Mouse (Mus musculus) kidney, embryonic 16.5 days (tissue): Measurements from ENCODE around the gene Sephs1. TPM values are rescaled to one million over a fixed set of nuclear protein-coding genes. Genes with fewer than 3 reads are reported as not detected.
A peak's percentile ranks its signal among the peaks of the same experiment; 100 is the strongest.
"Not testable (repeated sequence)": the region's sequence is repeated elsewhere in the genome, so short reads cannot be mapped to it uniquely, and the experiment has no call there.

Experiments used
- ATAC-seq: fragments of 200-750 bp; cut with Nextera tagmentation; 2 replicates; pipeline ENCODE4 v1.8.0; 2017; ENCODE audit warnings: moderate TSS enrichment; ENCODE audit not compliant: low FRiP score, low TSS enrichment
- H3K27ac ChIP-seq: fragments of 300-500 bp; sonication (generic); 2 replicates; pipeline ENCODE4 v1.5.1; 2014; ENCODE audit warnings: low read length
- H3K27me3 ChIP-seq: fragments of 300-500 bp; sonication (generic); 2 replicates; pipeline ENCODE4 v1.6.1; 2014; ENCODE audit warnings: low read length, control low read depth, mixed read lengths; ENCODE audit not compliant: insufficient read depth
- H3K36me3 ChIP-seq: fragments of 300-500 bp; sonication (generic); 2 replicates; pipeline ENCODE4 v1.6.1; 2014; ENCODE audit warnings: low read length, control low read depth, mixed read lengths; ENCODE audit not compliant: insufficient read depth
- H3K4me1 ChIP-seq: fragments of 300-500 bp; sonication (generic); 2 replicates; pipeline ENCODE4 v1.6.1; 2014; ENCODE audit warnings: low read length, control low read depth, mixed read lengths; ENCODE audit not compliant: insufficient read depth
- H3K4me2 ChIP-seq: fragments of 300-500 bp; sonication (generic); replicated peaks from 2 replicates; pipeline ENCODE4 v1.6.1; 2014; ENCODE audit warnings: low read depth, low read length
- H3K4me3 ChIP-seq: fragments of 300-500 bp; sonication (generic); 2 replicates; pipeline ENCODE4 v1.5.1; 2014; ENCODE audit warnings: mild to moderate bottlenecking, low read length
- H3K9ac ChIP-seq: fragments of 300-500 bp; sonication (generic); replicated peaks from 2 replicates; pipeline ENCODE4 v1.6.1; 2014; ENCODE audit warnings: low read length
- H3K9me3 ChIP-seq: fragments of 300-500 bp; sonication (generic); 2 replicates; pipeline ENCODE4 v1.6.1; 2016; ENCODE audit warnings: low read length, control low read depth
- WGBS: fragments of 180-500 bp; shearing (Covaris S2); extraction: QIAGEN DNeasy Blood & Tissue Kit; methylation state at CpG from one replicate; pipeline ENCODE4 v1.1.7; 2014; 5-methylcytosine and 5-hydroxymethylcytosine counted together
- polyA plus RNA-seq: library from polyadenylated mRNA; unstranded; fragments of >200 nt; fragmentation: Nextera tagmentation; extraction: Ambion mirVana; gene quantifications from 2 replicates; pipeline ENCODE4 v1.2.1, GENCODE M21; 2015

The Sephs1 gene
- polyA plus RNA-seq, 1 experiment from 2014 or later = 81.0 TPM

DNA sequence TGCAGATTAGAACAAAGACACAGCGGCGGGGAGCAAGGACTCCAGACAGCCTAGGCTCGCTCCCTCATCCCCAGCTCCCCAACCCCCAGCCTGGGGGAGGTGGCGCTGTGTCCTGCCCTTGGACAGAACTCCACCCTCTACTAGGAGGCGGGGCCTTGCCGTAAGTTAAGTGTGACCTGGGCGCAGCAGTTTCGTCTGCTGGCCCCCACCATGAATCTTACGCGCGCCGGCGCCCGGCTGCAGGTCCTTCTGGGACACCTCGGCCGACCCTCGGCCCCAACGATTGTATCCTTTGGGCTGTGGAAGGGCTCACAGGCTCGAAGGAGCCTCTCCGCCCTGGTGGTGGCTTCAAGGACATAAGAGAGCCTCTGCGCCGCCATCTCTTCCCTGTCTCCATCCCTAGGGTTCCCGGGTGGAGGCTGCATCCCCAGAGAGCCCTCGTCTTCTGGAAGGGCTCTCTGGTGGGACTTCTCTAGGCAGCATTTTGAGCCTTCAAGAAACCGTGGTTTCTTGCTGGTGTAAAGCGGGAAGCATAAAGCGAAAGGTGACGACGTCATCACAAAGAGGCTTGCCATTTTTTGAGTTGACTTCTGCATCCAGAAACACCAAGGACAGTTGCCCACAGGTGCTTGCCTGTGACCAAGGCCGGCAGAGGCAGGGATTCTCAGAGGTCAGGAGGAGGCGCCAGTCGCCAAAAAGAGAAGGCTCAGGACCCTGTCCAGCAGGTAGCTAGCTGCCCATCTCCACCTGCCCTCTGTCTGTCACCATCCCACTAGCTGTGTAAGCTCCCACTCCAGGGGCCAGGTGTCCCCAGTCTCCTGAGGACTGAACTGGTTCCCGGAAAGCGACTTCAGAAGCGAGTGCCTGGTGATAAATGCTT lies 37.7 kb downstream of the Sephs1 start, which contains the start of gene Phyh:
Gene Phyh (plus strand): TSS at position 160 of the 880 bp plus-strand sequence.
- Histone ChIP-seq H3K27me3 (no peaks in the 10 kb centered on the region), H3K9me3 (no peaks in the 10 kb centered on the region), H3K4me3 (peak within 1 kb of the TSS; percentile 68), H3K9ac (peak within 1 kb of the TSS; percentile 88), H3K36me3 (no peaks in the 10 kb centered on the region), H3K27ac (peak within 1 kb of the TSS; percentile 80), H3K4me1 (peaks cover 20% of the 10 kb centered on the region), H3K4me2 (peak within 1 kb of the TSS; percentile 88)
- ATAC-seq = peak; percentile 98
- 8% methylated on average over 35 of the region's 35 CpGs for WGBS

DNA sequence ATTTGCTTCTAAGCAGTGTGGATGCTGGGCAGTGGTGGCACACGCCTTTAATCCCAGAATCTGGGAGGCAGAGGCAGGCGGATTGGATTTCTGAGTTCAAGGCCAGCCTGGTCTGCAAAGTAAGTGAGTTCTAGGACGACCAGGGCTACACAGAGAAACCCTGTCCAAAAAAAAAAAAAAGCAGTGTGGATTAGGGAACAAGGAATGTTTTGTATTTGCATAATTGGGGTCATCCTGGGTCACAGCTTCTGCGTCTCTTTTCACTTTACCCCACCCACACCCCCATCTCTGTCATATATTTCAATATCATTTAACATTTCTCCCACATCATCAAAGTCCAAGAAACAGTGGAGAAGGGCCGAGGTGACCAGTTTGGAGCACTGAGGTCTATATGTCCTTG lies 39.7 kb downstream of the Sephs1 start:
- Histone ChIP-seq H3K9ac (no peak overlapping the region), H3K27ac (no peak overlapping the region), H3K36me3 (peaks cover 5% of the 10 kb centered on the region; the same call in 1 of the 2 replicates), H3K9me3 (peaks cover 3% of the 10 kb centered on the region), H3K4me3 (no peak overlapping the region), H3K4me2 (no peak overlapping the region), H3K27me3 (no peaks in the 10 kb centered on the region), H3K4me1 (peaks cover 20% of the 10 kb centered on the region)
- ATAC-seq = no peak
- WGBS = 82% methylated on average over 5 of the region's 5 CpGs

DNA sequence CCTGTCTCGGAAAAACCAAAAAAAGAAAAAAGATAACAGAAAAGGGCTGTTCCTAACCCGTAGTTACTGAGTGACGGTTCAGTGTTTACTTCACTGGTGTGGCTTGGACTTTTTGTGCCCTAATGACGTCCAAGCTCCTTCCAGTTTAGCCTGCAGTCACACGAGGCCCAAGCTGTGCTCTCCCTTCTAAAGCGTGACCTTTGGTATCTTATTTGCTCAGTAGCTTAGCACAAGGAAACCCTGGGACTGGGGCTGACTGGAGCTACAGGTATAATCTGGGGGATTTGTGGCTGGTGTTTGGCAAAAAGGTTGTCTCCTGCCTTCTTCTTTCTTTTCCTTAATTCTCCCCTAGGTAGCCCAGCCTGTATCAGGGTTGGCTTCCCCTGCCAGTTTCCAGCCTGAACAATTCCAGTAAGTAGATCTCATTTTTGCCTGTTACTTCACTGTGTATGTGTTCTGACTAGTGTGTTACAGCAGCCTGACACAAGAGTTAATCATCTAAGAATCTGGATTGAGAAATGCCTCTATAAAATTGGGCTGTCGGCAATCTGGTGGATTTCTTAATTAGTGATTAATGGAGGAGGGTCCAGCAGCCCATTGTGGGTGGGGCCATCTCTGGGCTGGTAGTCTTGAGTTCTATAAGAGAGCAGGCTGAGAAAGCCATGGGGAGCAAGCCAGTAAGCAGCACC lies 41.3 kb downstream of the Sephs1 start:
- Histone ChIP-seq H3K9ac (no peak overlapping the region), H3K4me1 (peaks cover 12% of the 10 kb centered on the region), H3K36me3 (peaks cover 9% of the 10 kb centered on the region; the same call in 1 of the 2 replicates), H3K4me2 (no peak overlapping the region), H3K27ac (peak overlapping the region; percentile 55), H3K9me3 (peaks cover 3% of the 10 kb centered on the region), H3K27me3 (no peaks in the 10 kb centered on the region), H3K4me3 (no peak overlapping the region)
- peak; percentile 16; the same call in 1 of the 2 replicates for ATAC-seq
- WGBS = 54% methylated on average over 7 of the region's 7 CpGs

DNA sequence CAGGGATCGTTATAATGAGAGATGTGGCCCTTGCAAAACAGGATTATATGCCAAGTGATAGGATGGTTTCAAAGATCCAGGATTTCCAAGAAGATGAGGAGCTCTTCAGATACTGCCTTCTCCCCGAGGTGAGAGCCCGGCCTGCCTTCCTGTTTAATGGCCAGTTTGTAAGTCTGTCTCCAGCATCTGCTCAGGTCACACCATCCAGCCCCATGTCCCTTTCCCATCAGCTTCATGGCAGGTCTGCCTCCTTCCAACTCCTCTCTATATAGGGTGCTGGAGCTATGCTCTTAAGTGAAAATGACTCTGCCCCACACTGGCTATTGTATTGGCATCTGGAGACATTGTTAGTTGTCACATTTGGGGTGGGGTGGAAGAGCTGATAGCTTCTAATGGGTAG lies 46.0 kb downstream of the Sephs1 start:
- ATAC-seq = no peak
- Histone ChIP-seq H3K4me2 (no peak overlapping the region), H3K27me3 (no peaks in the 10 kb centered on the region), H3K9me3 (peaks cover 3% of the 10 kb centered on the region), H3K27ac (no peak overlapping the region), H3K4me1 (no peaks in the 10 kb centered on the region), H3K9ac (no peak overlapping the region), H3K4me3 (no peak overlapping the region), H3K36me3 (peaks cover 21% of the 10 kb centered on the region)
- 90% methylated on average over 3 of the region's 3 CpGs for WGBS

DNA sequence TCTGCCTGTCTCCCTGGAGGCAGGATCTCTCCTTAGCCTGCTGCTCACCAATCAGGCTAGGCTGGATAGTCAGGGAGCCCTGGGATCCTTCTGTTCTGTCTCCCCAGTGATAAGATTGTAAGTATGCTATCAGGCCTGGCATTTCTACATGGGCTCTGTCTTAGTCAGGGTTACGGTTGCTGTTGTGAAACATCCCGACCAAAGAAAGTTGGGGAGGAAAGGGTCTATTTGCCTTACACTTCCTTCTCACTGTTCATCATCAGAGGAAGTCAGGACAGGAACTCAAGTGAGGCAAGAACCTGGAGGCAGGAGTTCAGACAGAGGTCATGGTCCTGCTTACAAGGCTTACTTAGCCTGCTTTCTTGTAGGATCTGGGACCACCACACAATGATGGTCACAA lies 47.9 kb downstream of the Sephs1 start:
- H3K4me1 ChIP-seq = no peaks in the 10 kb centered on the region
- no peak overlapping the region for H3K27ac ChIP-seq
- ATAC-seq = no peak
- WGBS = 79% methylated on average over 2 of the region's 2 CpGs
- peaks cover 3% of the 10 kb centered on the region for H3K9me3 ChIP-seq
- H3K9ac ChIP-seq = no peak overlapping the region
- H3K4me3 ChIP-seq = no peak overlapping the region
- H3K4me2 ChIP-seq = no peak overlapping the region
- peaks cover 29% of the 10 kb centered on the region for H3K36me3 ChIP-seq
- no peaks in the 10 kb centered on the region for H3K27me3 ChIP-seq

DNA sequence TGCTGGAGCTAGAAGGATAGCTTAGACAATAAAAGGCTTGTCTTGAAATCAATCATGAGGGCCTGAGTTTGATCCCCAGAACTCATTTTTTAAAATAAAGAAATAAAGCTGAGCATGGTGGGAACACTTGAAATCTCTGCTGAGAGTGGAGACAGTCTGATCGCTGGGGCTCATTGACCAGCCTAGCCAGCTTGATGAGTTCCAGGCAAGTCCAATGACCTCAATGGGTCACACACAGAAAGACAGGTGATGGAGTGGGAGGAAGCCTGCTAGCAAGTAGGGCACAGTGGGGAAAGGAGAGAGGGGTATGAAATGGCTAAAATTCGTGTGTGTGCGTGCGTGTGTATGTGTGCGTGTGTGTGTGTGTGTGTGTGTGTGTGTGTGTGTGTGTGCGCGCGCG lies 53.2 kb downstream of the Sephs1 start:
- 90% methylated on average over 9 of the region's 9 CpGs for WGBS
- Histone ChIP-seq H3K27ac (no peak overlapping the region), H3K27me3 (no peaks in the 10 kb centered on the region), H3K9me3 (peaks cover 8% of the 10 kb centered on the region), H3K9ac (no peak overlapping the region), H3K36me3 (peaks cover 37% of the 10 kb centered on the region), H3K4me1 (no peaks in the 10 kb centered on the region), H3K4me2 (no peak overlapping the region), H3K4me3 (no peak overlapping the region)
- no peak for ATAC-seq

DNA sequence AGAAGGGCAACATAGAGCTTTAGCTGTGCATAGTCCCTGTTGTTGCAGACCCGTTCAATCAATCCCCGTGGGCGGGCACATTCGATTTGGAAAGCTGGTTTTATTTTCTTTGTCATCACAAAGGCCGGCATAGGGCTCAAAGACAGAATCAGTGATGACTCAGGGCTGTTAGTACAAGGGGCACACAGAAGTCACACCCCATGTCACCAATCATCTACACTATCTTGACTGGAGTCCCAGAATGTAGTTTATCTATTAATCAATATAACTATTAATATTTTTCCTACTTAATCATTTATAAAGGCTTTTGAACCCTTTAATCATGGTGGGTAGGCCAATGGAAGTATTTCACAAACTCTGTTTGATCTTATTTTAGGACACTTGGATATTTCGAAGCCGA lies 56.6 kb downstream of the Sephs1 start:
- WGBS = 93% methylated on average over 7 of the region's 7 CpGs
- no peak for ATAC-seq
- H3K9me3 ChIP-seq = peaks cover 12% of the 10 kb centered on the region
- no peaks in the 10 kb centered on the region for H3K27me3 ChIP-seq
- no peak overlapping the region for H3K27ac ChIP-seq
- no peak overlapping the region for H3K4me3 ChIP-seq
- no peak overlapping the region for H3K4me2 ChIP-seq
- no peak overlapping the region for H3K9ac ChIP-seq
- no peaks in the 10 kb centered on the region for H3K4me1 ChIP-seq
- H3K36me3 ChIP-seq = peaks cover 26% of the 10 kb centered on the region; the same call in 1 of the 2 replicates

DNA sequence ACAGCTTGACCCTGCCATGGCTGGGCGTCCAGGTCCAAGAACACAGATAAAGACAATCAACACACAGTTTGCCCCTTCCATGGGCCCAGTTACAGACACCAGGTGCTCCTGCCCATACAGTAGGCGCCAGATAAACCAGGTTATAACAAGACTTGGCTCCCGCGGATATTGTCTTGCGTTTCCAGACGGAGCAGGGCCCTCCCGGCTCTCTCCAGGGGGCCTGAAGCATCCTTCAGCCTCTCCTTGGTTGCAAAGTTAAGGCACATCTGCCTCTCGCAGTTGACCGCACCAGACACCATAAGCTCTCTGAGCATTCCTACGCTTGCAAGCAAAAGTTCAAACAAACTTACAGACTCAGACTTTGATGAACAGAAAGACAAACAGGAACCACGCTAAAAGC lies 59.5 kb downstream of the Sephs1 start:
- H3K27ac ChIP-seq = no peak overlapping the region
- ATAC-seq = no peak
- H3K4me1 ChIP-seq = no peaks in the 10 kb centered on the region
- no peaks in the 10 kb centered on the region for H3K27me3 ChIP-seq
- peaks cover 18% of the 10 kb centered on the region; the same call in 1 of the 2 replicates for H3K36me3 ChIP-seq
- H3K9me3 ChIP-seq = peaks cover 23% of the 10 kb centered on the region
- H3K4me3 ChIP-seq = no peak overlapping the region
- WGBS = 88% methylated on average over 11 of the region's 11 CpGs
- H3K4me2 ChIP-seq = no peak overlapping the region
- no peak overlapping the region for H3K9ac ChIP-seq

DNA sequence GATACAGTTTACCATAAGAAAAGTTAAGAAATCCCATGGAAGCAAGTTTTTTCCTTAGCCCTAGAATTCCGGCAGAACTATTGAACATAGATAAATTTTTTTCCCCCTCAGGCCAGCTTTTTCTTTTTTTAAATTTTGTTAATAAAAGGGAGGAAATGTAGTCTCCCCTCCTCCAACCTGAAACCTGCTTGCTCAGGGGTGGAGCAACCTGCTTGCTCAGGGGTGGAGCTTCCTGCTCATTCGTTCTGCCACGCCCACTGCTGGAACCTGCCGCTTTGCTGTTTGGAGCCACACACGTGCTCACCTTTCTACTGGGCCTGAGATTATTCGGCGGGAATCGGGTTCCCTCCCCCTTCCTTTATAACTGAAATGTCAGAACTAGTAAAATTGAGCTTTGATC lies 68.3 kb downstream of the Sephs1 start:
- ATAC-seq, H3K9ac ChIP-seq: not testable (repeated sequence)
- 83% methylated on average over 8 of the region's 8 CpGs for WGBS

DNA sequence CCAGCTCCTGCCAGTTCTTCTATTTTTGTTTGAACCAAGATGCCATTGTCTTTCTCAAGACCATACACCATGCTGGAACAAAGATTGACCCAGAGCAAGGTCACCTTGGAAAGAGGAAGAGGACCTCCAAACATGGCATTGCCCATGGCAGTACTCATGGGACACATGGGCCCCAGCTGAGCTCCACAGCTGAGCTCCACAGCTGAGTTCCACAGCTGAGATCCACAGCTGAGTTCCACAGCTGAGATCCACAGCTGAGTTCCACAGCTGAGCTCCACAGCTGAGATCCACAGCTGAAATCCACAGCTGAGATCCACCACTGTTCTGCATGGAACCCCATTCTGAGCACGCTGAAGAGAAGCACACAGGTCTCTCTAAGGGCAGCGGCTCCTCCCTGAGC lies 69.6 kb downstream of the Sephs1 start:
- no peak overlapping the region for H3K9ac ChIP-seq
- no peaks in the 10 kb centered on the region for H3K4me1 ChIP-seq
- no peak for ATAC-seq
- no peak overlapping the region for H3K4me2 ChIP-seq
- H3K27ac ChIP-seq = no peak overlapping the region
- H3K27me3 ChIP-seq = no peaks in the 10 kb centered on the region
- H3K36me3 ChIP-seq = no peaks in the 10 kb centered on the region
- WGBS = 92% methylated on average over 2 of the region's 2 CpGs
- H3K4me3 ChIP-seq = no peak overlapping the region
- H3K9me3 ChIP-seq = peaks cover 4% of the 10 kb centered on the region; the same call in 1 of the 2 replicates

More for the DNA sequence above, 68.3 kb downstream of the Sephs1 start:
- H3K4me2 ChIP-seq, H3K4me3 ChIP-seq, H3K27me3 ChIP-seq, H3K9me3 ChIP-seq, H3K4me1 ChIP-seq, H3K27ac ChIP-seq, H3K36me3 ChIP-seq: not testable (repeated sequence)
